Mouse (Mus musculus) frontal cortex, adult 2 months (tissue): ENCODE measurements around the gene Tmem117. TPM values are rescaled to one million over a fixed set of nuclear protein-coding genes. Genes with fewer than 3 reads are reported as not detected.

Experiments used
- DNase-seq, 2 experiments: peaks; one replicate each; pipeline ENCODE4 v3.0.0; 2022; ENCODE audit warnings: low spot score in 1 of 2; ENCODE audit errors: extremely low spot score in 1 of 2
- polyA plus RNA-seq: library from polyadenylated mRNA; depleted of rRNA; stranded (reverse); fragments of >200 nt; gene quantifications from 2 replicates; pipeline ENCODE4 v1.2.3, GENCODE M21; 2012

Tmem117 gene
- polyA plus RNA-seq, 1 experiment: 6.1 TPM

DNA sequence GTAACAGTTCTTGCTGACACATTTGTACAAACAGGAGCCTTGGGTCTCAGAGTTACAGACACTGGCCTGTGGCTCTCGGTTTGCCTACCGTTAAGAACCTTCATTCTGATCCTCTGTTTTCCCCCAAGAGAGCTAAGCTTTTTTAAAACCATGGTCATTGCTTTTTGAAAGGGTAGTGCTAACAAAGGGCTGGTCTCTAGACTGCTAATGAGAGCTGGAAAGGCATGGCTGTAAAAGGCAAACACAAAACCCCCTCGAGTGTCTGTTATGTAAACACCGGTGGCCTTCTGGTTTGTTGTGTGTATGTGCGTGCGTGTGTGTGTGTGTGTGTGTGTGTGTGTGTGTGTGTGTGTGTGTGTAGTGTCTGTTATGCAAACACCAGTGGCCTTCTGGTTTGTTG lies 17.0 kb downstream of the Tmem117 start:
- DNase-seq: no peak

- no peak for DNase-seq
These were observed 19.4 kb downstream of the Tmem117 start for GRCm38 (mm10) chr15:94648430-94648829.

GRCm38 (mm10) chr15:94649071-94649765 lies 20.2 kb downstream of the Tmem117 start:
- no peak for DNase-seq

DNA sequence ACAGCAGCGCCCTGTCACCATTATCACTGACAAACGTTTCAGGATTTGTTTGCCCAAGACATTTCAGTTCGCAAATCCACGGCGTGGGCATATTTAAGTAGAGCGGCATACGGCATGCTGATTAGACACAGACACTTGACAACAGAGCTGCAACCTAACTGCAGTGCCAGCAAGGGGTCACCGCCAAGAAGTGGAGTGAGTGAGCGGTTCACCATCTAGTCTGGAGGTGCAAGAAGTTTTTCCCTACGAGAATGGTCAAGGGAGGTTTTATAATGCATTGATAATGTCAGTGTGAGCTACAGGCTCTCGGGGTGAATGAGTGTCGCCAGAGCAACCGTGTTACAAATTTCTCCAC lies 20.7 kb downstream of the Tmem117 start:
- DNase-seq: no peak

DNA sequence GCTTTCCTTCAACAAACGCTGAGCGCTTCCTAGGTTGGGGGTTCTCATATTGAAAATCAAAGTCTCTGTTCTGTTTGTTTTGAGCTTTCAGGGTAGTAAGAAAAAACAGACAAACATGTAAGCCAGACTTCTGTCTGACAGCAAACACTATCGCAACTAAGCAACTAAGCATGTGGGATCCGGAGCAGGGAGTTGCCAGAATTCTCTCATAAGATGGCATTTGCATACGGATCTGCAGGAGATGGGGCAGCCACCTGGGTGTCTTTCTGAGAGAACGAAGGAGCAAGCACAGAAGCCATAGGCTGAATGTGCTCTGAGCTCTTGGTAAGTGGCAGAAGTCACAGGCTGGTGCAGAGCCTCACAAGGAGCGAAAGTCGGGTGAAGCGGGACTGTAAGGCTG lies 22.3 kb downstream of the Tmem117 start:
- DNase-seq: no peak

DNA sequence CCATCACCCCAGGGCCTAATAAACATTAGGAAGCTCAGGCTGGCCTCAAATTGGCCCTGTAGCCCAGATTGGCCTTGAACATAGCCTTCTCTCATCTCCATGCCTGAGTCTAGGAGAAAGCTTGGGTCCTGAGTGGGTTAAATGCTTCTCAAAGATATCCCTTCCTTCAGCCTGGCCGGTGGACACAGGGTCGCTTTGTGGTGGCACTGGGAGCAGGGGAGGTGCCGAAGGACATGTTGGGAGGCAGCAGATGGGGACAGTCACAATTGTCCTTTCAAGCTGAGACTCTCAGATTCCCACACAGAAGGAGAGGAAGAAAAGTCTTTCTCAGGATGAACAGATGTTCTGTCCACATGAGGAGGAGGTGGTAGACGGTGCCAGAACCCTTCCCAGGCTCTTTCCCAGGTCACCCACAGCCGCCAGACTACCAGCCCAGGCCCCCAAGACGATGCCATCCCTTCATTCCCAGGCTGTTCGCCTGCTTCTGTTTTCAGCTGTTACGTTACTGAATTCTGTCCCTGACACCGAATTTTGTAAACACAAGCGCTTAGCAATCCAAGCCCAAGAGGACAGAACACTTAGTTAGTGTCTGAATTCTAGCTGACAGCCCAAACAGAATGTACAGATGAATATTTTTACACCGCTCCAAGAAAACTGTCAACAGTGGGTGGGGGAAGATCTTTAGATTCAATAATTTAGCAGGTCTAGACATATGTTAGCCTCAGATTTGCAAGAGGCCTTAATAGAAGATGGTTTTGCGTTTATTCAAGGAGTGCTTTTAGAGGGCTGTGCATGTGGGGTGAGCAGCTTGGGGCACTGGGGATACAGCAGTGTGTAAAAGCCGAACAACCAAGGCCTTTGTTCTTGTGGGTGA lies 23.2 kb downstream of the Tmem117 start:
- DNase-seq: peak; percentile 40 to 68

- no peak for DNase-seq
These were observed 23.8 kb downstream of the Tmem117 start for GRCm38 (mm10) chr15:94652843-94653206.

GRCm38 (mm10) chr15:94655811-94656323 lies 26.8 kb downstream of the Tmem117 start:
- no peak for DNase-seq

- no peak for DNase-seq
These were observed 28.9 kb downstream of the Tmem117 start for GRCm38 (mm10) chr15:94657882-94658281.

DNA sequence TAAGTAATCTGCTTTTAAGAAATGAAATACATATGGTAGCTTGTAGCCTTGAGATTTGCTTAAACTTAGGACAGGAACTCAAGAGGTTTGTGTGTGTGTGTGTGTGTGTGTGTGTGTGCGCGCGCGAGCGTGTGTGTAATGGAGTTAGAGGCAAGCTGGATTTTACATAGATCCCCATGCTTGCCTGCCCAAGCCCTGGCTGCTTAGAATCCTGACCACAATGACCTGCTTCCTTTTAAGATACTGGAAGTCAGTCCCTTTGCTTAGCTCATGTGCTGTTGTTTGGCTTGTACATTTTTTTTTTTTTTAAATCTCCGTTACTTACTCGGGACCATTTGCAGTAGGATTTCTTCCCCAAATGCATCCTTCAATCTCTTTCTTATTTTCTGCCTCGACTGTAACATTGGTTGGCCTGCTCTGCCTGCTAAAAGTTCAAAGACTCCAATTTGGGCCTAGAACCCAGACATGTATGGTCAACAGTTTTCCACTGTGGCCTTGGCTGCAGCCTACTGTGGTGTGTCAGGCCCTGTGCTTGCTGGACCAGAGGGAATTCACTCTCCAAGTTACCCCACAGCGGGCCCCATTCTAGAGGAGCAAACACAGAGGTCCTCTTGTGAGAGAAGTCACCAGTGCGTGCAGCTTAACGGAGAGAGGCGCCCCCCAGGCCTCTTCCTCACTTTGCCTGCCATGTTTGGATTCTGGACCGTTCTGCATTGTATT lies 29.5 kb downstream of the Tmem117 start:
- no peak for DNase-seq

DNA sequence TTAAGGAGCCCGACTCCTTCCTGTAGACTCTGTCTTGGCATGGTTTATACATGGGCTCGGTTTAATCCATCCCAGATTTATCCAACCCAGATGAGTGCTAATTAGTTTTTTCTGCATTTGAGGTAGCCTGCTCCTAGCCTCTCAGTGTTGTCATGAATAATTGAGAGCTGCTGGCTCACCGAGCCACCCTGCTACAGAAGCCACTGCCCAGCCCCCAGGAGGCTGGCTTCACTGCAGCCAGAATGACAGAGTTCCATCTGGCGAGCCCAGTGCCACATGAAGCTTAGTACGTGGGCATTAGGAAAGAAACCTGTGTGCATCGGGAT lies 30.0 kb downstream of the Tmem117 start:
- DNase-seq: no peak

DNA sequence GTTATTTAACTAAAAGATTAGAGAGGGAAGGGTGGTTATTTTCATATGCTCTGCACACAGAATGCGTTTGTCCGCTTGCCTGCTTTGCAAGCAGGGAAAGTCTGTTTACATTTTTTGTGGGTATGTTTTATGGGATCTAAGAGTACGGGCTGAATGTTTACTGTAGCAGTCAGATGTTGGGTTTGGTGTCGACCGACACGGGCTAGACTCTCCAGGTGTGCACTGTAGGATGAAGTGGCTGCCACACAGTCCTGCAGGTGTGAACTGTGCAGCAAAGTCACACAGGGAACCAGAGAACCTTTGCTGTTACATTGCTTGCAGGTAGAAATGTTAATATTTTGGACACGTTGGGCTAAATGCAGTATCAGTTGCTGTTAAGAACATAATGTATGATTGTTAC lies 31.9 kb downstream of the Tmem117 start:
- DNase-seq: no peak

GRCm38 (mm10) chr15:94661398-94661797 lies 32.4 kb downstream of the Tmem117 start:
- peak in 1 of 2 experiments; percentile 67 for DNase-seq

DNA sequence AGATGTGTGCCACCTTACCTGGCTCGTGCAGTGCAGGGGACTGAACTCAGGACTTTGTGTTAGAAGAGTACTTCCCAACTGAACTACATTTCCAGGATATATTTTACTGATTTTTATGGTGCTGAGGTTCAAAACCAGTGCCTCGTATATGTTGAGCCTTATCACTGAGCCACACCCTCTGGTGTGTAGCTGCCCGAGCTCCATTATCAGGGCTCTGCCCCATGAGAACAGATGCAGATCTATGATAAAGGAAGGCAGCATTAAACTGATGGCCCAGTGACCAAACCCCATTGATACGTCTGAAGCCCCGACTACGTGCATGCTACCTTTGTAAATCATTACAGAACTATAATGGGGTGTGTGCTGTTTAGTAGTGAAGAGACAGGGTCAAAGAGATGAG lies 35.6 kb downstream of the Tmem117 start:
- DNase-seq: no peak

DNA sequence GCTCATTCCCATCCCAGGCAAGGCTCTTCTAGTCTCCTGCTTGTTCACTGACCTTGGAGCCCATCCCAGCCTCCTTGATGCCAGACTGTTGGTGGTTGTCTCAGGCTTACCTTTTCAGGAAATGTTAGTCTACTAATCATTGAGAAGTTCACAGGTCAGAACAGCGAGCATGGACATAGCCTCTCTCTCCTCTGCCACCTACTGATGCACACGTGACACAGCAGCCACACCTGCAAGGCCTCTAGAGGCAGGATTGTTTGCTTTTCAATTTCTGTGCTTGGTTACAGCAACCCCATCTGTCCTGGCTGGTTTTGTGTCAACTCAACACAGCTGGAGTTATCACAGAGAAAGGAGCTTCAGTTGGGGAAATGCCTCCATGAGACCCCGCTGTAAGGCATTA lies 52.1 kb downstream of the Tmem117 start:
- no peak for DNase-seq

- DNase-seq: no peak
These were observed 55.2 kb downstream of the Tmem117 start for GRCm38 (mm10) chr15:94684269-94684668.

DNA sequence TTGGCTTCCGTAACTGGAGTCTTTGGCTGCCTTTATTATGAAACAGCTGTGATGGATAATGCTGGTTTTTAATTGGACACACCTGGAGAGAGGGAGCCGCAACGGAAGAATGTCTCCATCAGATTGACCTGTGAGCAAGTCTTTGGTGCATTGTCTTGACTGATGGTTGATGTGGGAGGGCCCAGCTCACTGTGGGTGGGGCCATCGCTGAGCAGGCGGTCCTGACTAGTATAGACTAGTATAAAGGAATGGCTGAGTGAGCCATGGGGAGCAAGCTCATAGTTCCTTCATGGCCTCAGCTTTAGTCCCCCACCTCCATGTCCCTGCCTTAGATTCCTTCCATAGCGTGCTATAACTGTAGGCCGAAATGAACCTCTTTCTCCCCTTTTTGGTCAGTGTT lies 58.1 kb downstream of the Tmem117 start:
- no peak for DNase-seq

DNA sequence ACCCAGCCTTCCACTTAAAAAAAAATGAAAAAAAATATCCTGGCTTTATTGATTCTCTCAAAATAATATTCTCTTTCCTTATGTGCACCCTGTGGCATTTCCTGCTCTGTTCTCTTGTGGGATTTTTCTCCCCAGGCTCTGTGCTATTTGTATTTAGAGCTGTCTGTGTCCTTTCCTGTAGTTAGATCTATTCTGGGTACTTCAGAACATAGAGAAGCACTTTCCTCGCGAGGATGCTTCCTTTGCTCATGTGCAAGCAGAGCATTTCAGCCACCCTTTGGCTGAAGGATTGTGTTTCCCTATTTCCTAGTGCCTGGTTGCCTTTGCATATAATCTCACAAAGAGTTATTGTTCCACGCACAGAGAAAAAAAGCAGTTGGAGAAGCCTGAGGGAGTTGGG lies 58.6 kb downstream of the Tmem117 start:
- no peak for DNase-seq

DNA sequence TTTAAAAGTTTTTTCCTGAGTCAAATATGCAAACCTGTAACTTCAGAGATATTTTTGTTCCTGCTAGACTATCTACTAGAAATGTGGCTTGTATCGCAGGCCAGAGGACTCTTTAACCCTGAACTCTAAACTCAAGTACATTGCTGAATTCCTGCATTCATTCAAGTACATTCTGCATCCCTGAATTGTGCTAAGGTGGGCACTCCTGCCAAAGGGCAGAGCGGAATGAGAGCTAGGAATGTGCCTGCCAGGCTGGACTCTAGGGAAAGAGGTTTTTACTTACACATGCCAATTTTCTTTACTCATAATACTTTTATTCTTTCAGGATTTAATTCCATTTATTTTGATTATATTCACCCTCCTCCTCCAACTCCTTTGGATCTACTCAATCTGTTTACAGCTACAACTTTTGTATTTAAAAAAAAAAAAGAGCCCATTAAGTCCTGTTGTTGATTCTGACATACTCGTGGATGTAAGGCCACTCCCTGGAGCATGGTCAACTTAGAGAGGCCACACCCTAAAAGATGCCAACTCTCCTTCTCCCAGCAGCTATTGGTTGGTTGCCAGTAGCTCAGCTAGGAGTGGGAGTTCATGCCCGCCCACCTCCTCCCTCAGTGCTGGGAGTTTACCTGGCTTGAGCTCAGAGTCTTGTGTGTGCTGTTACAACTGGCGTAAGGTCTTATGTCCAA lies 60.3 kb downstream of the Tmem117 start:
- no peak for DNase-seq

DNA sequence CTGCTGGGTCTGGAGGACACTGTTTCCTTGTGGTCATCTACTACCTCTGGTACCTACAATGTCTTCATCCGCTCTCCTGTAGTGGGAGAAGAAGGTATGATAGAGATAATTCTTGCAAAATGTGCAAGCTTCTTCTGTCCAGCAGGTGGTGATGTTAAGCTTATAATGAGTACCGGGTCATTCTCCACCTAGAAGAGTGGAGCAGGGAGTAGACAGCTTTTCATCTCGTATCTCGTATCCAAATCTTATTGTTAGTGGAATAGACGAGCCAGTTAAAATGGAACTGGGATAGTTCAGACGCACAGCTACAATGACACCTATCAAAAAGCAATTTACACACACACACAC lies 60.8 kb downstream of the Tmem117 start:
- peak in 1 of 2 experiments; percentile 32 for DNase-seq

GRCm38 (mm10) chr15:94722759-94723158 lies 93.7 kb downstream of the Tmem117 start:
- DNase-seq: peak; percentile 72 to 94
